Mouse (Mus musculus) frontal cortex, postnatal 36 days (tissue): ENCODE measurements at regions not wholly inside any gene's neighbourhood (a gene's known extent, or its start where the extent isn't known, plus 50 kb on each side); places are given as distances from the start of the nearest gene placed in this dataset.
A peak's percentile ranks its signal among the peaks of the same experiment; 100 is the strongest.

Experiments used
- DNase-seq, 2 experiments: peaks; one replicate each; pipeline ENCODE4 v3.0.0; 2022; ENCODE audit warnings: low spot score in 2 of 2

- no peak for DNase-seq
Observed at GRCm38 (mm10) chr3:33902431-33902830, 58.3 kb upstream of the Ccdc39 start.

GRCm38 (mm10) chr3:33903326-33903725, 59.2 kb upstream of the Ccdc39 start:
- DNase-seq, result no peak

- DNase-seq, result no peak
Observed at GRCm38 (mm10) chr3:33903816-33904215, 59.7 kb upstream of the Ccdc39 start.

GRCm38 (mm10) chr3:33904854-33905678, 61.0 kb upstream of the Ccdc39 start:
- peak; percentile 5 to 11 for DNase-seq

- no peak for DNase-seq
Observed at GRCm38 (mm10) chr3:33905679-33906007, 61.5 kb upstream of the Ccdc39 start.

GRCm38 (mm10) chr3:33907061-33907460, 63.0 kb upstream of the Ccdc39 start:
- no peak for DNase-seq

GRCm38 (mm10) chr3:33911559-33911958, 67.4 kb upstream of the Ccdc39 start:
- DNase-seq, result no peak

- DNase-seq, result no peak
Observed at GRCm38 (mm10) chr3:33913470-33913869, 69.4 kb upstream of the Ccdc39 start.

GRCm38 (mm10) chr3:33914386-33914785, 70.3 kb upstream of the Ccdc39 start:
- no peak for DNase-seq

GRCm38 (mm10) chr3:33915777-33916176, 71.7 kb upstream of the Ccdc39 start:
- no peak for DNase-seq

GRCm38 (mm10) chr3:33916318-33916717, 72.2 kb upstream of the Ccdc39 start:
- DNase-seq, result no peak

- no peak for DNase-seq
Observed at GRCm38 (mm10) chr3:33916818-33917217, 72.7 kb upstream of the Ccdc39 start.

- DNase-seq, result peak; percentile 77 to 88
Observed at GRCm38 (mm10) chr3:33918785-33919184, 74.7 kb upstream of the Ccdc39 start.

GRCm38 (mm10) chr3:33925072-33925471, 81.0 kb upstream of the Ccdc39 start:
- no peak for DNase-seq

GRCm38 (mm10) chr3:33955064-33955463, 64.7 kb upstream of the Fxr1 start:
- DNase-seq, result no peak

GRCm38 (mm10) chr3:33955854-33956624, 63.7 kb upstream of the Fxr1 start:
- peak; percentile 62 to 75 for DNase-seq

- no peak for DNase-seq
Observed at GRCm38 (mm10) chr3:33956625-33957023, 63.1 kb upstream of the Fxr1 start.

- DNase-seq, result no peak
Observed at GRCm38 (mm10) chr3:33957676-33958075, 62.1 kb upstream of the Fxr1 start.

GRCm38 (mm10) chr3:33958216-33958615, 61.5 kb upstream of the Fxr1 start:
- no peak for DNase-seq

GRCm38 (mm10) chr3:33960211-33960610, 59.5 kb upstream of the Fxr1 start:
- DNase-seq, result no peak

GRCm38 (mm10) chr3:33962938-33963337, 56.8 kb upstream of the Fxr1 start:
- DNase-seq, result no peak

GRCm38 (mm10) chr3:33967184-33967583, 52.6 kb upstream of the Fxr1 start:
- DNase-seq, result no peak
